Mouse (Mus musculus) gastrocnemius, postnatal 10 days (tissue): ENCODE results near the gene Fut11. TPM values are rescaled to one million over a fixed set of nuclear protein-coding genes. Genes with fewer than 3 reads are reported as not detected.
"Not testable (repeated sequence)": the region's sequence is repeated elsewhere in the genome, so short reads cannot be mapped to it uniquely, and the experiment has no call there.

ENCODE experiments used
- DNase-seq: peaks from one replicate; pipeline ENCODE4 v3.0.0; 2021; ENCODE audit warnings: mixed read lengths
- total RNA-seq, 2 experiments: library from RNA; stranded (reverse); gene quantifications; 2 replicates each; pipeline ENCODE4 v1.2.3; 2021

The Fut11 gene
- total RNA-seq, 2 experiments from 2014 or later, result 9.5 to 11.5 TPM

- DNase-seq, result peak; percentile 100
These were observed 20.5 kb upstream of the Fut11 start, which contains the start of gene Sec24c for GRCm38 (mm10) chr14:20674064-20674833. TSS of gene Sec24c (plus strand) at chr14:20674308.

- DNase-seq, result no peak
These were observed 16.9 kb upstream of the Fut11 start for GRCm38 (mm10) chr14:20677906-20678305.

- DNase-seq, result no peak
These were observed 13.0 kb upstream of the Fut11 start for GRCm38 (mm10) chr14:20681742-20682141.

GRCm38 (mm10) chr14:20682498-20682897, 12.3 kb upstream of the Fut11 start:
- no peak for DNase-seq

GRCm38 (mm10) chr14:20686576-20686975, 8.2 kb upstream of the Fut11 start:
- DNase-seq, result no peak

- no peak for DNase-seq
These were observed 5.8 kb upstream of the Fut11 start for GRCm38 (mm10) chr14:20689009-20689408.

- no peak for DNase-seq
These were observed 3.0 kb upstream of the Fut11 start for GRCm38 (mm10) chr14:20691772-20692171.

GRCm38 (mm10) chr14:20693589-20694101, 1.1 kb upstream of the Fut11 start:
- DNase-seq, result no peak

- DNase-seq, result no peak
These were observed 434 bp upstream of the Fut11 start for GRCm38 (mm10) chr14:20694185-20694883.

- DNase-seq, result no peak
These were observed 1.2 kb downstream of the Fut11 start for GRCm38 (mm10) chr14:20695761-20696520.

- DNase-seq, result no peak
These were observed 2.2 kb downstream of the Fut11 start for GRCm38 (mm10) chr14:20696986-20697385.

- no peak for DNase-seq
These were observed 3.7 kb downstream of the Fut11 start for GRCm38 (mm10) chr14:20698515-20698914.

- no peak for DNase-seq
These were observed 5.6 kb downstream of the Fut11 start for GRCm38 (mm10) chr14:20700362-20700761.

GRCm38 (mm10) chr14:20701554-20701953, 6.8 kb downstream of the Fut11 start:
- no peak for DNase-seq

- no peak for DNase-seq
These were observed 7.5 kb downstream of the Fut11 start for GRCm38 (mm10) chr14:20702096-20702740.

- DNase-seq, result peak; percentile 96
These were observed 8.1 kb downstream of the Fut11 start, which contains the start of gene Chchd1 for GRCm38 (mm10) chr14:20702741-20703381. TSS of gene Chchd1 (plus strand) at chr14:20703006.

- not testable (repeated sequence) for DNase-seq
These were observed 8.7 kb downstream of the Fut11 start for GRCm38 (mm10) chr14:20703461-20703860.

GRCm38 (mm10) chr14:20707201-20708190, 12.7 kb downstream of the Fut11 start, which contains the start of gene Zswim8:
TSS of gene Zswim8 (plus strand) at chr14:20707552.
- DNase-seq, result peak; percentile 89

GRCm38 (mm10) chr14:20708239-20708638, 13.5 kb downstream of the Fut11 start:
- DNase-seq, result no peak

- no peak for DNase-seq
These were observed 19.1 kb downstream of the Fut11 start for GRCm38 (mm10) chr14:20713832-20714231.
